Mouse (Mus musculus) frontal cortex, postnatal 10 days (tissue): ENCODE measurements around the gene Ncstn.
A peak's percentile ranks its signal among the peaks of the same experiment; 100 is the strongest.

ENCODE experiments used
- DNase-seq, 2 experiments: peaks; one replicate each; pipeline ENCODE4 v3.0.0; 2022; ENCODE audit warnings: low spot score in 2 of 2, mixed read lengths in 1 of 2

Gene Ncstn

GRCm38 (mm10) chr1:172027010-172027808 is 55.4 kb downstream of the Ncstn start:
- DNase-seq = peak; percentile 72 to 84

GRCm38 (mm10) chr1:172026201-172026901 is 56.2 kb downstream of the Ncstn start:
- no peak for DNase-seq

- DNase-seq = no peak
Measured at GRCm38 (mm10) chr1:172025201-172025904, 57.2 kb downstream of the Ncstn start.

- DNase-seq = no peak
Measured at GRCm38 (mm10) chr1:172024140-172024895, 58.3 kb downstream of the Ncstn start.

- DNase-seq = no peak
Measured at GRCm38 (mm10) chr1:172019863-172020521, 62.6 kb downstream of the Ncstn start.

GRCm38 (mm10) chr1:172019339-172019738 is 63.3 kb downstream of the Ncstn start:
- no peak for DNase-seq

GRCm38 (mm10) chr1:172018336-172019311 is 64.0 kb downstream of the Ncstn start:
- no peak for DNase-seq

- DNase-seq = peak in 1 of 2 experiments; percentile 8
Measured at GRCm38 (mm10) chr1:172017517-172018070, 65.0 kb downstream of the Ncstn start.

- DNase-seq = peak in 1 of 2 experiments; percentile 27
Measured at GRCm38 (mm10) chr1:172016660-172017516, 65.7 kb downstream of the Ncstn start.

- peak in 1 of 2 experiments; percentile 8 for DNase-seq
Measured at GRCm38 (mm10) chr1:172016031-172016430, 66.6 kb downstream of the Ncstn start.
